Mouse (Mus musculus) thymus, adult 2 months (tissue): Measurements from ENCODE around the gene Pigm.

ENCODE experiments used
- CTCF ChIP-seq: fragments of 200-500 bp; IDR thresholded peaks from 2 replicates; pipeline ENCODE4 v1.5.1; 2012; ENCODE audit warnings: mild to moderate bottlenecking, control low read depth, low read length, moderate library complexity, borderline replicate concordance; ENCODE audit not compliant: control insufficient read depth, poor library complexity, insufficient read depth; ENCODE audit errors: extremely low read depth
- POLR2A ChIP-seq: fragments of 200-500 bp; IDR thresholded peaks from 2 replicates; pipeline ENCODE4 v1.6.1; 2012; ENCODE audit warnings: mild to moderate bottlenecking, low read length, control low read depth, moderate library complexity; ENCODE audit not compliant: control insufficient read depth, poor library complexity, insufficient read depth; ENCODE audit errors: extremely low read depth

GRCm38 (mm10) chr1:172390769-172391168 is 14.4 kb downstream of the Pigm start:
- TF ChIP-seq POLR2A, result no peak
- no peak for TF ChIP-seq CTCF
